Mouse (Mus musculus) kidney, postnatal 10 days (tissue): ENCODE measurements around the gene Gm5861.
"Not testable (repeated sequence)": the region's sequence is repeated elsewhere in the genome, so short reads cannot be mapped to it uniquely, and the experiment has no call there.

Experiments used
- DNase-seq: peaks from one replicate; pipeline ENCODE4 v3.0.0; 2021; ENCODE audit warnings: mixed read lengths

The Gm5861 gene

DNA sequence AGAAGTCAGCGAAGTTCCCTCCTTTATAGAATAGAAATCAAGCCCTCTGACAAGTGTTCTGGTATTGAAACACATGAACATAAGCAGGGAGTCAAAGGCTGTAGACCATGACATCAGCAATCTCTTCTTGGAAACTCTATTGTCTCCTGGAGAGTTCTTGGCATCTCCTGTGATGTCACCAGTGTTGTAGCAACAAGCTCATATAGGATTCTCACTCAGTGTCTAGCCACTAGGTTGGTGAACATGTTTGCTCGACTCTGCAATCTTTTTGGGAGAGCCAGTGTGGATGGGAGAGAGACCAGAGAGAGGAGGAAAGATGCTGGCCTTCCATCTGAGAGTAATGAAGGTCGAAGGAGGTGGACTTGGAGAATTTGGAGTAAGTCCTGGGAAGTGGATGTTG, at the start of gene Gm5861:
Gene Gm5861 (plus strand): TSS at position 301 of the 400 bp plus-strand sequence.
- DNase-seq, result not testable (repeated sequence)

- DNase-seq, result peak; percentile 4
Observed at GRCm38 (mm10) chr5:11138031-11138430, 44.8 kb upstream of the Gm5861 start.
